Mouse (Mus musculus): ENCODE measurements around the gene Notum. TPM values are rescaled to one million over a fixed set of nuclear protein-coding genes. Genes with fewer than 3 reads are reported as not detected.

The Notum gene
- polyA plus RNA-seq, 1 experiment: 0.19 TPM

- no peaks in the 10 kb centered on the region for H3K36me3 ChIP-seq (ENCODE audit: control insufficient read depth, insufficient read depth)
- peak within 1 kb of the TSS; percentile 94 for H3K4me2 ChIP-seq (ENCODE audit: low read depth)
- no peaks in the 10 kb centered on the region for H3K27me3 ChIP-seq (ENCODE audit: control insufficient read depth, insufficient read depth, insufficient read length)
- peaks cover 41% of the 10 kb centered on the region for H3K79me2 ChIP-seq (ENCODE audit: control insufficient read depth, insufficient read depth)
- TF ChIP-seq TCF3 (IDR thresholded peaks at IDR 0.05; ENCODE audit: insufficient read length, low read depth): no peak
- TF ChIP-seq SRF (IDR thresholded peaks at IDR 0.05; ENCODE audit: control insufficient read depth, insufficient read length, low read depth): peak; percentile 25
- TF ChIP-seq POLR2AphosphoS2 (IDR thresholded peaks at IDR 0.05; ENCODE audit: insufficient read length, low read depth): peak; percentile 84
- no peak for TF ChIP-seq CEBPB (IDR thresholded peaks at IDR 0.05; ENCODE audit: insufficient read depth, poor library complexity, severe bottlenecking)
- peak; percentile 90 for TF ChIP-seq USF1 (IDR thresholded peaks at IDR 0.05; ENCODE audit: low read depth)
- no peak for TF ChIP-seq REST (IDR thresholded peaks at IDR 0.05; ENCODE audit: insufficient read depth, insufficient read length)
- TF ChIP-seq MYOD1 (IDR thresholded peaks at IDR 0.05; ENCODE audit: control insufficient read depth in 1 of 3, insufficient read length in 2 of 3, low read depth in 2 of 3): peak in 1 of 3 experiments; percentile 39
- peak; percentile 52 for TF ChIP-seq POLR2A (IDR thresholded peaks at IDR 0.05; ENCODE audit: insufficient read length, low read depth)
- TF ChIP-seq E2F4 (IDR thresholded peaks at IDR 0.05; ENCODE audit: insufficient read depth): no peak
- peak within 1 kb of the TSS; percentile 68 for H3K4me3 ChIP-seq
- H3ac ChIP-seq (ENCODE audit: control insufficient read depth, insufficient read length): peak within 1 kb of the TSS; percentile 89
These were observed 27.2 kb downstream of the Notum start, which contains the start of gene Mafg for GRCm38 (mm10) chr11:120633520-120634343. Gene Mafg, minus strand, starts transcription at chr11:120633600.

- H3K4me3 ChIP-seq: peak overlapping the region; percentile 68
- no peaks in the 10 kb centered on the region for H3K27me3 ChIP-seq (ENCODE audit: control insufficient read depth, insufficient read depth, insufficient read length)
- peak overlapping the region; percentile 94 for H3K4me2 ChIP-seq (ENCODE audit: low read depth)
- peaks cover 50% of the 10 kb centered on the region for H3K79me2 ChIP-seq (ENCODE audit: control insufficient read depth, insufficient read depth)
- TF ChIP-seq USF1 (IDR thresholded peaks at IDR 0.05; ENCODE audit: low read depth): no peak
- peak; percentile 69 for TF ChIP-seq POLR2AphosphoS2 (IDR thresholded peaks at IDR 0.05; ENCODE audit: insufficient read length, low read depth)
- TF ChIP-seq E2F4 (IDR thresholded peaks at IDR 0.05; ENCODE audit: insufficient read depth): no peak
- TF ChIP-seq TCF3 (IDR thresholded peaks at IDR 0.05; ENCODE audit: insufficient read length, low read depth): no peak
- no peak for TF ChIP-seq CEBPB (IDR thresholded peaks at IDR 0.05; ENCODE audit: insufficient read depth, poor library complexity, severe bottlenecking)
- peak in 1 of 3 experiments; percentile 1 for TF ChIP-seq MYOD1 (IDR thresholded peaks at IDR 0.05; ENCODE audit: control insufficient read depth in 1 of 3, insufficient read length in 2 of 3, low read depth in 2 of 3)
- no peak for TF ChIP-seq TCF12 (IDR thresholded peaks at IDR 0.05; ENCODE audit: insufficient read depth, poor library complexity, severe bottlenecking)
- no peak for TF ChIP-seq MYOG (IDR thresholded peaks at IDR 0.05; ENCODE audit: control insufficient read depth in 1 of 3, insufficient read depth in 1 of 3, insufficient read length in 2 of 3, low read depth in 2 of 3)
- peak; percentile 38 for TF ChIP-seq POLR2A (IDR thresholded peaks at IDR 0.05; ENCODE audit: insufficient read length, low read depth)
- no peak for TF ChIP-seq MAX (IDR thresholded peaks at IDR 0.05; ENCODE audit: low read depth)
- no peak for TF ChIP-seq SRF (IDR thresholded peaks at IDR 0.05; ENCODE audit: control insufficient read depth, insufficient read length, low read depth)
- TF ChIP-seq REST (IDR thresholded peaks at IDR 0.05; ENCODE audit: insufficient read depth, insufficient read length): no peak
- peak overlapping the region; percentile 89 for H3ac ChIP-seq (ENCODE audit: control insufficient read depth, insufficient read length)
- peaks cover 7% of the 10 kb centered on the region for H3K36me3 ChIP-seq (ENCODE audit: control insufficient read depth, insufficient read depth)
These were observed 28.1 kb downstream of the Notum start for GRCm38 (mm10) chr11:120632559-120633519.

GRCm38 (mm10) chr11:120631726-120632448 lies 29.1 kb downstream of the Notum start:
- H3K4me2 ChIP-seq (ENCODE audit: low read depth): peak overlapping the region; percentile 94

More at GRCm38 (mm10) chr11:120631726-120632448, 29.1 kb downstream of the Notum start:
- Histone ChIP-seq H3K79me2 (ENCODE audit: control insufficient read depth, insufficient read depth) (peaks cover 59% of the 10 kb centered on the region), H3K36me3 (ENCODE audit: control insufficient read depth, insufficient read depth) (peaks cover 14% of the 10 kb centered on the region), H3ac (ENCODE audit: control insufficient read depth, insufficient read length) (peak overlapping the region; percentile 89), H3K27me3 (ENCODE audit: control insufficient read depth, insufficient read depth, insufficient read length) (no peaks in the 10 kb centered on the region), H3K4me3 (peak overlapping the region; percentile 68)
- TF ChIP-seq USF1 (IDR thresholded peaks at IDR 0.05; ENCODE audit: low read depth) (no peak), E2F4 (IDR thresholded peaks at IDR 0.05; ENCODE audit: insufficient read depth) (no peak), POLR2AphosphoS2 (IDR thresholded peaks at IDR 0.05; ENCODE audit: insufficient read length, low read depth) (no peak), TCF3 (IDR thresholded peaks at IDR 0.05; ENCODE audit: insufficient read length, low read depth) (no peak), SRF (IDR thresholded peaks at IDR 0.05; ENCODE audit: control insufficient read depth, insufficient read length, low read depth) (no peak), MAX (IDR thresholded peaks at IDR 0.05; ENCODE audit: low read depth) (no peak), REST (IDR thresholded peaks at IDR 0.05; ENCODE audit: insufficient read depth, insufficient read length) (no peak), CEBPB (IDR thresholded peaks at IDR 0.05; ENCODE audit: insufficient read depth, poor library complexity, severe bottlenecking) (no peak), TCF12 (IDR thresholded peaks at IDR 0.05; ENCODE audit: insufficient read depth, poor library complexity, severe bottlenecking) (no peak), MYOG (IDR thresholded peaks at IDR 0.05; ENCODE audit: control insufficient read depth in 1 of 3, insufficient read depth in 1 of 3, insufficient read length in 2 of 3, low read depth in 2 of 3) (no peak), MYOD1 (IDR thresholded peaks at IDR 0.05; ENCODE audit: control insufficient read depth in 1 of 3, insufficient read length in 2 of 3, low read depth in 2 of 3) (no peak), POLR2A (IDR thresholded peaks at IDR 0.05; ENCODE audit: insufficient read length, low read depth) (no peak)

Measured in myocyte (in vitro differentiated cells).